Mouse (Mus musculus): ENCODE data around the gene Rsad1.

Rsad1 gene

DNA sequence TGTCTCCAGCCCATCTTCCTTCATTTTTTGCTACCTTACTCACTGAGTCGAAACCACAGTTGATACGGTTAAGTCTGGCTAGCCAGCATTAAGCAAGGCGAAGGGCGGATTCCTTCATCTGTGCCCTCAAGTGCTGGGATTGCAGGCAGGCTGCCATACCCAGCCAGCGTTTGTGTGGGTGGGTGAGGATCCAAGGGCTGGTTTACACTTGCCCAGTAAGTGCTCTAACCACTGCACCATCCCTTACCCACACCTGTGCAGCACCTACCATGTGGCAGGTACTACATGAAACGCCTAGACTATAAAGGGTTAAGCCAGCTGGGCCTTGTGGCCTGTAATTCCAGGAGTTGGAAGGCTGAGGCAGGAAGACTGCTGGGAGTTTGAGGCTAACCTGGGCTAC lies 1.8 kb downstream of the Rsad1 start:
- DNase-seq, result peak; percentile 20

DNA sequence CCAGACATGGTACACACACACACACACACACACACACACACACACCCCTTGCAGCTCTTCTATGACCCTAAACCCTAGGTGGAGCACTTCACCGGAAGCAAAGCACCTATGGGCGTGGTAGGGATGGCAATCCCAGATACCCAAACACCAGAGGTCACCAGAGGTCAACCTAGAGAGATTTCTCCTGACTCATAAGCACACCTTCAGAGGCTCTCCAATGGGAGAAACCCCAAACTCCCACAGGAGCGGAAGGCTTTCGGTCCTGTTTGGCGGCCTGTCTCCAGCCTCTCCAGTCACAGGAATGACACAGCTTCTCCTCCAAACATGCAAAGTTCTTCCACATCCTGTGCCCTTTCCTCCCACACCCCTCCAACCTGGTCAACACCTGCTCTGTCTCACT lies 2.7 kb downstream of the Rsad1 start:
- peak; percentile 16 for DNase-seq

DNA sequence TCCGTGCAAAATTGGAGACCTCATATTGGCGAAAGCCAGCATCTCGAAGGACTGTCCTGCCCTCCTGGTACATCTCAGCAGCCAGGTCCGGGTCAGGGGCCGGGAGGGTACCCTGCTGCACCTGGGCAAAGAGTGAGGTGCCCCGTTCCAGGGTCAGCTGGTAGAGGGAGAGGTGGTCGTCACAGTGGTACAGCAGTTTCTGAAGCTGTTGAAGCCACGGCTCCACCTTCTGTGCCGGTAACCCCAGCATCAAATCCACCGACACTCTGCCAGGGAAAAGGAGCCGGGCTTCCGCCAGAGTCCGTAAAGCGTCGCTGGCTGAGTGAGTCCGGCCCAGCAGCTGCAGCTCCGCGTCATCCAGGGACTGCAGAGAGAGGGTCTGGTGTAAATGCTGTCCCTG lies 4.6 kb downstream of the Rsad1 start:
- DNase-seq, result peak; percentile 43

DNA sequence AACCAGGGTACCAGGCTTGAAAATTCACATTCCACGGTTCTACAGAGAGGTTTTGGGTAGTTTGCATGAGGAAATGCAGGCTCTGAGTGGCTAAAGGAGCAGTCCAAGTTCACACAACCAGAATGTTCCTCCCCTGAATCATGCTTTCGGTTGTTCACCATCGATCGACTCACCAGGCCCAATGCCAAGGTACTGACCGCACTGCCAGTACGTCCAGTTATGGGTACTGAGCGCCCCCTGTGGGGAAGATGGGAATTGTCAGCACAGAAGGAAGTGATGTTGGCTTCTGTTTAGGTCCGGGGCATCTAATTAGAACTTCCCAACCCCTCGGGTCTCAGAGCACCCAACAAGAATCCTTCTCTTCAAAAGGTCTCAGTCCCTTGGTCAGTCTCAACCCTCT lies 5.1 kb downstream of the Rsad1 start:
- peak; percentile 98 for DNase-seq

DNA sequence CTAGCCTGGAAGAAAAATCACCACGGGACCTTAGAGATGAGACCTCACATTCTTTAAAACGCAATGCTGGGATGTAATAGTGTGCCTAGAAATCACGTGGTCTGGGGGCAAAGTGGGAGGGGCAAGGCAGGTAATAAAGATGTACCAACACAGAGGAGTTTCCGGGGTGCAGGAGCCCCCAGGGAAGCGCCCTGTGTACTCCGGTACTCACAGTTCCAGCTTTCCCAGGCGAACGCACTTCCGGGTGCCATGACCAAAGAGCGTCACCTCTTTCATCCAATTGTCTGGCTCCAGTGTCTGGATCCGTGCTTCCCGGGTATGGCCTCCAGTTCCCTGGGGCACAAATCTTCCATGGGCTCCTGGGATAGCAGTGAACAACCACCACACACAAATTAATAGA lies 5.7 kb downstream of the Rsad1 start:
- DNase-seq, result no peak

DNA sequence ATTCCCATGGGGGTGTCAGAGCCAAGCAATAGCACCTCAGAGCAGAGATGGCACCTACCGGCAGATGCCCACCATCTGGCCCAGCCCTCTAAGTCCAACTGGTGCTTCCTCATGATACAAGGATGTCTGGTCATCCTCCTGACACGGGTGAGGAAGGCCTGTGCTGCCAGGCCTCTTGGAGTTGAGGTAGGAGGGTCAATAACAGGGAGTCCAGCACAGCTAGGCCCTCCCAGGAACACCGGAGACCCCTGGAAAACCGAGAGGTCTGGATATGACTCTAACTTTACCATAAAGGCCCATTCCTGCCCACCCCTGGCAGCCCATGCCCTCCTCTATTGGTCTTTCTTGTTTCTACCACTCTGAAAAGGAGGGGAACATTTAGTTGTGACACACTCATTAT lies 6.7 kb downstream of the Rsad1 start:
- no peak for DNase-seq

DNA sequence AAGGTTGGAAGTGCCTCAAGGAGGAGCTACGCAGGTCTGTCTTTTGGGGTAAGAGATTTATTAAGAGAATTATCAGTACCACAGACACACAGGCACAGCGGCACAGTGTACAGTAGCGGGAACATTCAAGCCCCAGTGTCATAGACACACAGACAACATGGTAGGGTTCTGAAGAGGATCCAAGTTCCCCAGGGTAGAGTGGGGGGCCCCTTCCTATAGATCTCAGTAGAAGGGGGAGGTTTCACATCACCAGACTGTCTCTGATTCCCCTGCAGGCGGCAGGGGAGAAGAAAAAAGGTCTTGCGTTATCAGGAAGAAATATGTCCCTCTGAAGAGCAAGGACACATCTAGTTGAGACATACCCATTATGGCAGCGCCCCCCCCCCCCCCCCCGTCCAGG lies 9.3 kb downstream of the Rsad1 start:
- no peak for DNase-seq

DNA sequence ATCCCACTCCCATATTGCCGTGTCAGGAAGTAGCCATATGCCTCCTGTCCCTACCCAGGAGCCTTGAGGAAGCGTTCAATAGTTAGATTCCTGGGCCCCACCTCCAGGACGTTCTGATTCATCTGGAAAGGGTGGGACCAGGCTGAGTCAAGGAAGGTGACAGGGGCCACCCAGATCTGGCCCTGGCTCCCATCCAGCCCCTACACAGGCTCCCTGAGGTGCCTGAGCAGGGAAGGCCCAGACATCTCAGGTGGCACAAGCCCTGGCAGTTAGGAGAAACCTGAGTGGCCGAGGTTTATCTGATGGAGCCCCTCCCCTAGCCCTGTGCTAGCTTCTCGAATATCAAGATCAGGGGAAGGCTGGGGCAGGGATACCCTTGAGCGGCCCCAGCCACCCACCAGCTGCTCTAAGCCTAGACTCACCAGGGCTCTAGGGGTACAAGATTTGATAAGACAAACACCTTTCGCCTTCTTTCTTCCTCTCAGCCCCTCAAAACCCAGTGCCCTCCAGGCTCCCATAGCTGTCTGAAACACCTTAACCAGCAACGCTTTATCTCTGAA lies 10.2 kb downstream of the Rsad1 start:
- DNase-seq, result no peak

DNA sequence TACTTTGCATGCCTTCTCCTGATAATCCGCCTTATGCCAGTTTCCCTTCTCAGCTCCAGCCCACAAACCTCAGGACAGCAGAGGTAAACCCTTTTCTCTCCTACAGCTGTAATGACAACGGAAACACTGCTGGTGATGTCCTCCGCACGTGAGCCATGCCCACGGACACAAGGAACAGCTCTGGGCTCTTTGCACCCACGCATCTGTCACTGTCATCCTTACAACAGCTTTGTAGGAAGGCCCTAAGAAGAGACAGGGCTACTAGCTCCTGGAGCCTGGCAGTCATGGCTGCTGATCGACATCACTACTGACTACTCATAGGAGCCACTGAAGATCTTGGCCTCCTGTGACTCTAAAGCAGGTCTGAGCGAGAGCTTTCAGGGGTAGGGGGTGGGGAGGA lies 15.9 kb downstream of the Rsad1 start:
- DNase-seq, result no peak

DNA sequence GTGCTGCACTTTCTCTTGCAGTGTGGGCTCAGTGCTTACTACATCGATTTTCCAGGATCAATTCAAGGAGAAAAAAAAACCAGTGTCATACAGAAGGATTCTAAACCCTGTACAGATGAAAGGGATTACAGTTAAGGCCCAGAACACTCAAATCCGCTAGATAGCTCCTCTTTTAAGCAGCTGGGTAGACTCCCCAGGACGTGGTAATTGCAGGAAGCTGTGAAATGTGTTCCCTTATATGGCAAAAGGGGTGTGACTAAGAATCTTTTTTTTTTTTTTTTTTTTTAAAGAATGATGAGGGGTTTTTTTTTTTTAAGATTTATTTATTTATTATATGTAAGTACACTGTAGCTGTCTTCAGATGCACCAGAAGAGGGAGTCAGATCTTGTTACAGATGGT lies 20.2 kb downstream of the Rsad1 start:
- no peak for DNase-seq

DNA sequence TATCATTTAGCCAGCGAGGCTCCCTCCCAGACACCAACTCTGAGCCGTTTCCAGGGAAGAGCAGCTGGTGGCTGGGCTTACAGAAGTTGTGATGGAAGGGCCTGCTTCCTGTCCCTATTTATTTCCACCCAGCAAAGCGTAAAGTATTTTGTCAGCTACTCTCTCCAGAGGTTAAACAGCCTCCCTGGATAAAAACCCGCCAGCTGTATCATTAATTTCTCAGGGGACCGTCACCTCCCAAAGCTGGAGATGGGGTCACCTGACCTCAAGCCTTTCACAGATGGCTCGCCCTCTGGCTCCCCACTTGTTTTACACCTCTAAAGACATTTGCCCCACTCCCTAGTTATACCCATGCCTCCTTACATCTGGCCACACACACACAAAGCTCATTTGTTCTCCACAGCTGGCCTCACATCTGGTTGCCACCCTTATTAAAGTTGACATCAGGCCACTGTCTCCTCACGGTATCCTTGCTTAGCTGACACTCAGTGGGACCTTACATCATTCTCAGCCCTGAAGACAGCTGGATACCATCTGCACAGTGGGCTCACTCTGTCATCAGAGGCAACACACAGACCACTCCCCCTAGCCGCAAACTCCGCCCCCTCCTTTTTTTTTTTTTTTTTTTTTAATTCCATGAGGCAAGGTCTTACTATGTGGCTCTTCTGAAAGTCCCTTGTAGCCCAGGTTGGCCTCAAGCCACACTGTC lies 22.7 kb downstream of the Rsad1 start:
- no peak for DNase-seq

DNA sequence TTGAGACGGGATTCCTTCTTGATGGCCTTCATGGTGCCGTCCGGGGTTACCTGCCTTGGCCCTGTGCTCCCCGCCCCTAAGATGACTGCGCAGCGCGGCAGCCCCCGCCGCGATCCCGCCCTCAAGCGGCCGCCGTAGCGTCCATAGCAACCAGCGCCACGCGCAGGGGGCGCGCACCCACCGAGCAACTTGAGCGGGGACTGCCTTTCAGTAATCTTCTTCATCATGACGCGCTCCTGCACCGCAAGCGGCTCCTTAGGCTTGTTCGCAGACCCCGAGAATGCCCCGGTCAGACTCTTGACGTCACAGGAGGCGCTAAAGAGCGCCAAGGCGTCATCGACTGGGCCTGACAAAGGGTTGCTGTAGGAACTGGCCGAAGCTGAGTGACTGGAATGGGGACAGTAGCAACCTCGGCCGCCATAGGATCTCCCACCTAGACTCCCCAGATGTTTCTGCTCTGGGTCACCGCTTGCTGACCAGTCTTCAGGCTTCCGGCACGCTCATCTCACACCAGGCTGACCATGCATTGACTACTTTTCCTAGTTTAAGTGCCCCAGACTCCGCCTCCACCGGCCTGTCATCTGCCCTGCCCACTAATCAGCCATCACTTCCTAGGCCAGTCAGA lies 27.7 kb downstream of the Rsad1 start, which contains the start of gene Mycbpap:
Gene Mycbpap, minus strand, starts transcription at position 524 of the 625 bp plus-strand sequence.
- DNase-seq, result peak; percentile 75

DNA sequence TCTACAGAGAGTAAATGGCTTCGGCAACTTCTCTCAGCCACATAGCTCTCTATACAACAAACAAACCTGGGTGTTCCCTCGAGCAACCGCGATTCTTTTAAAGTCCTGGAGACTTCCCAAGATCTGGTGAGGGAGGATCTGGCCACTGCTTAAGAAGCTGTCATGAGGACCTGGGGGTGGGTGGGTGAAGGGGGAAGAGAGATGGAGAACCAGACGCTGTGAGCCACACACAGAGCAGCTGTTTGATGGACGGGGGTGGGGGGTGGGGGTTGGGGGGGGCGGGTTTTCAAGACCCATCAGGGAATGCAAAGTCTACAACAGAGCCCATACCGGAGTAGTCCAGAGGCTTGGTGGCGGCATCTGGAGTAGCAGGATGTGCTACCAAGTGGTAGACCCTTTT lies 35.6 kb downstream of the Rsad1 start:
- no peak for DNase-seq

DNA sequence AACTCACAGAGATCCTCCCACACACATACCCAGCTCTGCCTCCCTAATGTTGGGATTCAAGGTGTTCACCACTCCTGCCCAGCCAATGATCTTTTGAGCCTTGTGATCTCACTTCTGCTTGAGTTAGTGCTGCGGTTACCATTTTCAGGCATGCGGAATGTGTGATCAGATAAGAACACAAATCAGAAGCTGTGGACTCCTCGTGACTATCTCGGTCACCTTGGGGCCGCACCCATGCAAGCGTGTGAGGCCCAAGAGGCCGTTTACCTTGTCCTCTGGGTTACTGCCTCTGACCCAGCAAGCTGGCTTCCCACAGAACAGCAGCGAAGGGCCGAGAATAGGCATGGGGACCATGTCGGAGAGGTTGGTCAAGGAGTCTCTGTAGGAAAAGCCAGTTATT lies 40.1 kb downstream of the Rsad1 start:
- DNase-seq, result no peak

DNA sequence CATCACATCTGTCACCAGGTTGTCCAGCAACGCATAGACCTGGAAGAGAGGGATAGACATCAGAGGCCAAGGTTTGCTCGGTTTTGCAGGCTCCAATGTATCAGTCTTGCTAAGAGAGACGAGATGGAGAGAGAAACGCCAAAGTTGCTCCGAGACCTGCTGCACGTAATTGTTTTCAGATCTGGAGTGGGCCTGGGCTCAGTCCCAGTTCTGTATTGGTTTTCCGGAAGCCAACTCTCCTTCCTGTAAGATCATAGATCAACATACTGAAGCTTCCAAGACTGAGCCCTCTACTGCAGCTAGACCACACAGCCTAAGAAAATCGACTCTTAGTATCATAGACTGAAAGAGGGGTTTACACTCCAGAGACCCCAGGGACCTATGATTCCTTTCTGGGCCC lies 47.6 kb downstream of the Rsad1 start:
- DNase-seq, result no peak

DNA sequence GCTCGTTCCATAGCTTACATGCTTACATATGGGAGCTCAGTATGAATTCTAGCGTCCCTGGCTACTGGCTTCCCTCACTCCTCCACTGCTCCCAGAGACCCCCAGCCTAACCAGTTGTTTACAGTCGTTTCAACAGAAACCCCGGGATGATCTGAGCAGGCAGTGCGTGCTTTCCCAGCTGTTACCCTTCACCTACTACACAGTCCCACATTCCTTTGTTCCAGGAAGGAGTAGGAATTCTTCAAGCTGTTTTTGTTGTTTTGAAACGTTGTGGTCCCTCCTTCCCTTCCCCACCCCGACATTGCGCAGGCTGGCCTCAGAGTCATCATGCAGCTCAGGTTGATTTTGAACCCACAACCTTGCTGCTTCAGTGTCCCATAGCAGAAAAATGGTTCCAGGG lies 48.7 kb downstream of the Rsad1 start:
- no peak for DNase-seq

DNA sequence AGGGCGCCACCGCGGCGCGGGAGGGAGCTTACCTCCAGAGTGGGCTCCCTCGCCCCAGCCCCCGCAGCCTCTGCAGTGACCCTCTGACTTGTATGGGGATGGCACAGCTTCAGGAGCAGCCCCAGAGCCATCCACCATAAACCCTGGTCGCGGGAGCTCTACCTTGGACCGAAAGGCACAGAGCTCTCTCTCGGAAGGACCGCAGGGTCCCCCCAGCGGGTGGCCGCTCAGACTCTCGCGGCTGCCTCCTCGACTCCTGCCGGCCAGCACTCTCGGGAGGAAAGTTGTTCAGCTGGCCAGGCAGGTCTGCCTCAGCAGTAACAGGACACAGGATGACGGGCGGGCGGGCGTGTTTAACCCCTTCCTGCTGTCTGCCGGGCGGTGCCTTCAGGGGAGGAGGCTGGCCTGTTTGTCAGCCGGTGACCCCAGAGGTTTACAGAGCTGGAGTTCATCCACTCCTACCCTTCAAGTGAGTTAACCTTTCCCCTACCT lies 49.3 kb downstream of the Rsad1 start, which contains the start of gene Epn3:
Gene Epn3, minus strand, starts transcription at position 314 of the 492 bp plus-strand sequence.
- DNase-seq, result peak; percentile 59

DNA sequence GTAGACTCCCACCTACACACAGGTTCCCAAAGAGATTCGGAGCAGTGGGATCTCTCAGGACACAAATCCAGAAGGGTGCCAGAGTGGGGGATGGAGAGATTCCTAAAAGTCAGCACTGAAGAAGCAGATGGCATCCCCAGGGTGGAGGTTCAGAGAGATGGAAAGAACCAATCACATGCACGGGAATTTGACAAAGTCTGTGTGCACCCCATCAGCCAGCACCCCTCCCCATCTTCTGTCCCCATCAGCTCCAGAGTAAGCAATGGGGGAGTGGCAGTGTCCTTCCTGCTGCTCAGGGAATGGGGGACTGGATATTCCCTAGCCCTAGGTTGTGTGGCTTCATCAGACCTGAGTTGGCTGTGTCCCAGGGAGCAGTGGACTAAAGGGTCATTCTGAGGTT lies 50.0 kb downstream of the Rsad1 start:
- peak; percentile 79 for DNase-seq

DNA sequence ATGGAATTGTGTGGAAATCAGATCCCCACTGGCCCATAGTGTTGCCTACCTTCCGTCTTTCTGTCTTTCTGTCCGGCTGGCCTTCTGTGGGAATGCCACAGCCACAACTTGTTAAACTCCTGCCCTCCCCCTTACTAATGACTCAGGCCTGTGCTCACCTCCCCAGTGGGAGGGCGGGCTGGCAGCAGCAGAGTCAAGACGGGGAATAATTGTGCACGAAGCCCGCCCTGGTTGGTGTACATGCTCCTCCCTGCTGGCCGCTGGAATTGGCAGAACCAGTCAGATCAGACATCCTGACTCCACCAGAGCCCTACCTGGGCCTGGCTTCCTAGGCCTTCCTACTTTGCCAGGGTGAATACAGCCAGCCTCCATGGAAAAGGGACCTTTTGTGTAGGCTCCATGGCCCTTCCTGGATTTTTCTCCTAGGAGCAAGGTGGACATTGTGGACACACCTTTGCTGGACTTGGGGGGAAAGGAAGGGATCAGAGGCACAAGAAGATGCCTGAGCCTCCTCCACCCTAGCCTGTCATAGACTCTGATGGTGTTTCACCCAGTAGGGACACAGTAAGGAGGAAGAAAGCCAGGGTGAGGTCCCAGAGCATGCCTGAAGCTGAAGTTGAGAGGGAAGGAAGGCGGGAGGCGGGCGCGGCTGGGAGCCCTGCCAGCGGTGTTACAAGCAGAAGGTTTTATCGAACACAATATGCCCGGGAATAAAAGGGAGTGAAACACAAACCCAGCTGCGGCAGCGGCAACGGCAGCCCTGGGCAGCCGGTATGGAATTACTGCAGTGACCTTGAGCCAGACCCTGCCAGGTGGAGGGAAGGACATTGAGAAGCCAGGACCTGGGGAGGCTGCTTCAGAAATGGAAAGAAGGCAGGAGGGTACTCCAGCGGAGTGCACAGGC lies 50.7 kb downstream of the Rsad1 start:
- DNase-seq, result peak; percentile 68

DNA sequence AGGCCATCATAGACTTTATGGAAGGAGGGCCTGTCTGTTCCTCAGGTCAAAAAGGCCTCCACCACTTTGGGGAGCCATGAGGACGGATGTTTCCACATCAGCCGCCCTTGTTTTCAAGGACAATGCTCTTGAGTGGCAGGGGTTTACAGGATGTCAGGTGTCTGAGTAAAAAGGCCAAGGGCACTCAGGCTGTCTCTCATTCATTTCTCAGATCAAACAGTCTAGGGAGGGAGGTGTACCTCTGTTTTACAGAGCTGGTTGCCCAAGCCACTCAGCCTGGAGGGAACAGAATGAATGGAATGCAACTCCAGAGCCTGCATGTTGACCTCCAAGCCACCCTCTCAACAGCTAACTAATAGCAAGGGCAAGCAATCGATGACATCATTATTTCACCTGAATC lies 53.6 kb downstream of the Rsad1 start:
- DNase-seq, result no peak

DNA sequence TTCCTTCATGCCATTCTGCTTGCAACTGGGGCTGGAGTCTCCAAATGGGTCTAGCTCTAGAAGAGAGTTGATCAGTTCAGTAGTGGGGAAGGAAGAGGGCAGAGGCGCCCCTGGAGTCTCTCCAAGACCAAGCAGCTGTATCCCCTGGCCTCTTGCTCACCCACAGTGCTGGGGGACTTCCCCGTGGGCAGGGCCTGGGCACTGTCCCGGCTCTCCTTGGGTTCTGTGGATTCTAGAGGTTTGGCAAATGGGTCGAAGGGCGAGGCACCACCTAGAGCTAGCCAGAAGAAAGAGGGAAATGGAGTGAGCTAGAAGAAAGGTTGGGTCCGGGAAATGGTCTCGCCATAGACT lies 57.3 kb downstream of the Rsad1 start:
- no peak for DNase-seq

DNA sequence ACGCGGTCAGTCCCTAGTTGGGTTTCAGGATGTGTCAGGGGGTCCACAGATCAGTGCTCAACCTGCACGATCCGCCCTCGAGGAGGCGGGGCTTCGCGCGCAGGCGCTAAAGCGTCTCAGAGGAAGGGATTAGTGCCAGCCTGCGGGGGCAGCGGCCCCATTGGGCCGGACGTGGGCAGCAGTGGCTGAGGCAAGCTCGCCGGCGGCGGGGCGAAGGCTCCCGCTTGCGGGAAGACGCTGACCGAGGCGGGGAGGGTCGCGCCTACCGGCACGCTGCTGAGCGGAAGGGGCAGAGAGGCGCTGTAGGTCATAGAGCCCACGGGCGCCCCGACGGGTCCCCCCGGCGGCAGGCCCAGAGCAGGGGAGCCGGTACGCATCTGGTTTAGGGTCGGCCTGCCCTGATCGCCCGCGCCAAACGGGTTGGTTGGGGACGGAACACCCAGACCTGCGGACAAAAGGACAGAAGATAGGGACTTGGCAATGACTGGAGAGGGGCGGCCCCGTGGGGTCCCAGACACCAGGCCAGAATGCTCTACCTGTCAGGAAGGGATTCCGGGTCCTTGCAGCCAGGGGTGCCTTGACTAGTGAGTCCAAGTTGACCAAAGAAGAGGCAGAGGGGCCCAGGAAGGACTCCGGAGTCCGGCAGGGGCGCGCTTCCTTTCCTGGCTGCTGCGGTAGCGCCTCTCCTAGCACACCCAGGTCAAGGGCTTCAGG lies 57.9 kb downstream of the Rsad1 start:
- peak; percentile 24 for DNase-seq
